Mouse (Mus musculus) MEL (cell line): Measurements from ENCODE around the gene Diaph2.

Experiments used
- BHLHE40 ChIP-seq: IDR thresholded peaks from 2 replicates; pipeline ENCODE4 v1.6.1; 2012; ENCODE audit warnings: low read depth, mild to moderate bottlenecking, inconsistent platforms, low read length, improper control_type of control experiment, borderline replicate concordance
- CTCF ChIP-seq, 3 experiments: IDR thresholded peaks in 2 of 3; conservative IDR thresholded peaks in 1 of 3; 2 replicates each; pipeline ENCODE4 v1.5.1; 2011 to 2012; ENCODE audit warnings: low read length in 3 of 3, low read depth in 2 of 3, mild to moderate bottlenecking in 2 of 3, improper control_type of control experiment in 1 of 3, inconsistent platforms in 1 of 3, mixed read lengths in 1 of 3, moderate library complexity in 1 of 3; ENCODE audit not compliant: control insufficient read depth in 1 of 3, insufficient read depth in 1 of 3, poor library complexity in 1 of 3, severe bottlenecking in 1 of 3
- ELF1 ChIP-seq: IDR thresholded peaks from 2 replicates; pipeline ENCODE4 v1.6.1; 2014; ENCODE audit warnings: low read depth, mild to moderate bottlenecking, inconsistent platforms, low read length, improper control_type of control experiment, moderate library complexity
- EP300 ChIP-seq, 2 experiments: IDR thresholded peaks; 2 replicates each; pipeline ENCODE4 v1.6.1; 2011; ENCODE audit warnings: improper control_type of control experiment in 2 of 2, low read length in 2 of 2, low read depth in 1 of 2, mild to moderate bottlenecking in 1 of 2
- GATA1 ChIP-seq: IDR thresholded peaks from 2 replicates; pipeline ENCODE4 v1.6.1; 2011; ENCODE audit warnings: low read depth, low read length, improper control_type of control experiment
- MAX ChIP-seq: IDR thresholded peaks from 2 replicates; pipeline ENCODE4 v1.6.1; 2011; ENCODE audit warnings: low read length, improper control_type of control experiment
- MXI1 ChIP-seq: IDR thresholded peaks from 2 replicates; pipeline ENCODE4 v1.6.1; 2011; ENCODE audit warnings: mild to moderate bottlenecking, low read depth, low read length, improper control_type of control experiment
- UBTF ChIP-seq: IDR thresholded peaks from 2 replicates; pipeline ENCODE4 v1.6.1; 2012; ENCODE audit warnings: low read depth, mild to moderate bottlenecking, inconsistent platforms, low read length, improper control_type of control experiment, moderate library complexity, borderline replicate concordance; ENCODE audit not compliant: insufficient read depth
- ZC3H11A ChIP-seq: IDR thresholded peaks from 2 replicates; pipeline ENCODE4 v1.6.1; 2012; ENCODE audit warnings: low read depth, mild to moderate bottlenecking, inconsistent platforms, low read length, improper control_type of control experiment

DNA sequence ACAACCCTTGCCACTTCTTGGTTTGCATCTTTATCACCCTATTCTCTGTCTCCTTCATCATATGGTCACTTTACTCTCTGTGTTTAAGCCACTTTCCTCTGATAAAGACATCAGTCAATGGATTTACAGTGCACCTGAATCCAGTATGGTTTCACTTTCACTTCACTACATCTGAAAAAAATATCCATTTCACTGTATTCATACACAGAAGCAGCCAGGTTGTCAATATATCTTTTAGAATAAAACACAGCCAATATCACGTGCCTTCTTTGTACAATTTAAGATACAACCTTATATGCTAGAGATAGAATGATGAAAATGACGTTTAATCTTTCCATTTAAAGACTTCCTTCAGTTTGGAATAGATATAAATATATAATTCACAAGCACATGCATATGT is 673.6 kb downstream of the Diaph2 start:
- peak; percentile 56; the same call in 1 of the 2 replicates for TF ChIP-seq MAX
- no peak for TF ChIP-seq ZC3H11A
- no peak for TF ChIP-seq GATA1
- TF ChIP-seq EP300 (IDR thresholded peaks at IDR 0.05; ENCODE audit: low read depth in 1 of 2, low read length in 2 of 2): no peak
- TF ChIP-seq CTCF (IDR thresholded peaks at IDR 0.05 in 2 of 3, conservative IDR thresholded peaks at IDR 0.05 in 1 of 3; ENCODE audit: control insufficient read depth in 1 of 3, insufficient read depth in 1 of 3, low read depth in 2 of 3, low read length in 3 of 3, poor library complexity in 1 of 3, severe bottlenecking in 1 of 3): no peak
- no peak for TF ChIP-seq UBTF
- peak; percentile 36 for TF ChIP-seq MXI1
- TF ChIP-seq BHLHE40: no peak; the same call in 1 of the 2 replicates
- TF ChIP-seq ELF1: no peak
